Mouse (Mus musculus): ENCODE measurements around the gene Igsf3. TPM values are rescaled to one million over a fixed set of nuclear protein-coding genes. Genes with fewer than 3 reads are reported as not detected.
A peak's percentile ranks its signal among the peaks of the same experiment; 100 is the strongest.

Gene Igsf3
- polyA plus RNA-seq, 1 experiment from 2014 or later, result 98.6 TPM

GRCm38 (mm10) chr3:101349542-101350307 lies 27.2 kb upstream of the Igsf3 start:
- WGBS, result 38% methylated on average over 6 of the region's 6 CpGs
- H3K36me3 ChIP-seq (ENCODE audit: control insufficient read depth, insufficient read depth), result no peaks in the 10 kb centered on the region
- H3K9ac ChIP-seq (replicated peaks; ENCODE audit: low read depth, low read length), result no peak overlapping the region
- peak overlapping the region; percentile 64 for H3K27ac ChIP-seq (ENCODE audit: low read length)
- H3K9me3 ChIP-seq (ENCODE audit: control insufficient read depth, low read length), result no peaks in the 10 kb centered on the region; the same call in 1 of the 2 replicates
- peak overlapping the region; percentile 0; the same call in 1 of the 2 replicates for H3K4me2 ChIP-seq (ENCODE audit: low read length)
- H3K4me1 ChIP-seq (replicated peaks; ENCODE audit: control insufficient read depth, insufficient read depth, low read length), result peaks cover 25% of the 10 kb centered on the region
- peak; percentile 85 for ATAC-seq
- H3K4me3 ChIP-seq (replicated peaks; ENCODE audit: low read length), result no peak overlapping the region
- no peaks in the 10 kb centered on the region for H3K27me3 ChIP-seq (replicated peaks; ENCODE audit: control insufficient read depth, insufficient read depth, low read length)

- peak; percentile 26 for ATAC-seq
- 47% methylated on average over 4 of the region's 4 CpGs for WGBS
Observed at GRCm38 (mm10) chr3:101350406-101350805, 26.5 kb upstream of the Igsf3 start.

GRCm38 (mm10) chr3:101354490-101354889 lies 22.4 kb upstream of the Igsf3 start:
- Histone ChIP-seq H3K27ac (ENCODE audit: low read length) (no peak overlapping the region), H3K36me3 (ENCODE audit: control insufficient read depth, insufficient read depth) (no peaks in the 10 kb centered on the region), H3K4me1 (replicated peaks; ENCODE audit: control insufficient read depth, insufficient read depth, low read length) (peaks cover 26% of the 10 kb centered on the region), H3K27me3 (replicated peaks; ENCODE audit: control insufficient read depth, insufficient read depth, low read length) (no peaks in the 10 kb centered on the region), H3K9ac (replicated peaks; ENCODE audit: low read depth, low read length) (no peak overlapping the region), H3K4me3 (replicated peaks; ENCODE audit: low read length) (no peak overlapping the region), H3K4me2 (ENCODE audit: low read length) (no peak overlapping the region), H3K9me3 (ENCODE audit: control insufficient read depth, low read length) (no peaks in the 10 kb centered on the region; the same call in 1 of the 2 replicates)
- ATAC-seq, result no peak

More at GRCm38 (mm10) chr3:101350406-101350805, 26.5 kb upstream of the Igsf3 start:
- Histone ChIP-seq H3K9ac (replicated peaks; ENCODE audit: low read depth, low read length) (no peak overlapping the region), H3K4me1 (replicated peaks; ENCODE audit: control insufficient read depth, insufficient read depth, low read length) (peaks cover 18% of the 10 kb centered on the region), H3K36me3 (ENCODE audit: control insufficient read depth, insufficient read depth) (no peaks in the 10 kb centered on the region), H3K27ac (ENCODE audit: low read length) (0 out of 2 replicates have a peak overlapping the region, but pooled peaks have one; percentile 9), H3K4me3 (replicated peaks; ENCODE audit: low read length) (no peak overlapping the region), H3K9me3 (ENCODE audit: control insufficient read depth, low read length) (no peaks in the 10 kb centered on the region; the same call in 1 of the 2 replicates), H3K27me3 (replicated peaks; ENCODE audit: control insufficient read depth, insufficient read depth, low read length) (no peaks in the 10 kb centered on the region), H3K4me2 (ENCODE audit: low read length) (no peak overlapping the region)

GRCm38 (mm10) chr3:101355702-101356101 lies 21.2 kb upstream of the Igsf3 start:
- no peak overlapping the region for H3K4me3 ChIP-seq (replicated peaks; ENCODE audit: low read length)
- no peaks in the 10 kb centered on the region; the same call in 1 of the 2 replicates for H3K9me3 ChIP-seq (ENCODE audit: control insufficient read depth, low read length)
- no peak overlapping the region for H3K27ac ChIP-seq (ENCODE audit: low read length)
- H3K27me3 ChIP-seq (replicated peaks; ENCODE audit: control insufficient read depth, insufficient read depth, low read length), result no peaks in the 10 kb centered on the region
- H3K36me3 ChIP-seq (ENCODE audit: control insufficient read depth, insufficient read depth), result no peaks in the 10 kb centered on the region
- H3K4me1 ChIP-seq (replicated peaks; ENCODE audit: control insufficient read depth, insufficient read depth, low read length), result peaks cover 13% of the 10 kb centered on the region
- no peak for ATAC-seq
- H3K9ac ChIP-seq (replicated peaks; ENCODE audit: low read depth, low read length), result no peak overlapping the region
- 71% methylated on average over 5 of the region's 5 CpGs for WGBS
- H3K4me2 ChIP-seq (ENCODE audit: low read length), result no peak overlapping the region

- peak; percentile 67 for ATAC-seq
- no peaks in the 10 kb centered on the region for H3K27me3 ChIP-seq (replicated peaks; ENCODE audit: control insufficient read depth, insufficient read depth, low read length)
- peaks cover 12% of the 10 kb centered on the region for H3K4me1 ChIP-seq (replicated peaks; ENCODE audit: control insufficient read depth, insufficient read depth, low read length)
- no peak overlapping the region for H3K4me3 ChIP-seq (replicated peaks; ENCODE audit: low read length)
- H3K4me2 ChIP-seq (ENCODE audit: low read length), result no peak overlapping the region
- H3K36me3 ChIP-seq (ENCODE audit: control insufficient read depth, insufficient read depth), result no peaks in the 10 kb centered on the region
- H3K27ac ChIP-seq (ENCODE audit: low read length), result peak overlapping the region; percentile 35; the same call in 1 of the 2 replicates
- no peaks in the 10 kb centered on the region; the same call in 1 of the 2 replicates for H3K9me3 ChIP-seq (ENCODE audit: control insufficient read depth, low read length)
- WGBS, result 57% methylated on average over 8 of the region's 8 CpGs
- H3K9ac ChIP-seq (replicated peaks; ENCODE audit: low read depth, low read length), result no peak overlapping the region
Observed at GRCm38 (mm10) chr3:101356583-101357553, 20.0 kb upstream of the Igsf3 start.

- no peak overlapping the region for H3K9ac ChIP-seq (replicated peaks; ENCODE audit: low read depth, low read length)
Observed at GRCm38 (mm10) chr3:101360832-101361231, 16.1 kb upstream of the Igsf3 start.

GRCm38 (mm10) chr3:101362391-101362790 lies 14.5 kb upstream of the Igsf3 start:
- ATAC-seq, result no peak
- no peak overlapping the region for H3K4me3 ChIP-seq (replicated peaks; ENCODE audit: low read length)
- no peak overlapping the region for H3K9ac ChIP-seq (replicated peaks; ENCODE audit: low read depth, low read length)
- no peaks in the 10 kb centered on the region for H3K36me3 ChIP-seq (ENCODE audit: control insufficient read depth, insufficient read depth)
- H3K4me1 ChIP-seq (replicated peaks; ENCODE audit: control insufficient read depth, insufficient read depth, low read length), result peaks cover 24% of the 10 kb centered on the region
- no peak overlapping the region for H3K27ac ChIP-seq (ENCODE audit: low read length)
- H3K27me3 ChIP-seq (replicated peaks; ENCODE audit: control insufficient read depth, insufficient read depth, low read length), result no peaks in the 10 kb centered on the region
- no peak overlapping the region for H3K4me2 ChIP-seq (ENCODE audit: low read length)
- H3K9me3 ChIP-seq (ENCODE audit: control insufficient read depth, low read length), result no peaks in the 10 kb centered on the region
- WGBS, result 91% methylated on average over 4 of the region's 4 CpGs

More at GRCm38 (mm10) chr3:101360832-101361231, 16.1 kb upstream of the Igsf3 start:
- WGBS, result 84% methylated on average over 6 of the region's 6 CpGs
- no peak for ATAC-seq
- no peak overlapping the region for H3K4me3 ChIP-seq (replicated peaks; ENCODE audit: low read length)
- no peaks in the 10 kb centered on the region for H3K27me3 ChIP-seq (replicated peaks; ENCODE audit: control insufficient read depth, insufficient read depth, low read length)
- no peaks in the 10 kb centered on the region for H3K36me3 ChIP-seq (ENCODE audit: control insufficient read depth, insufficient read depth)
- H3K9me3 ChIP-seq (ENCODE audit: control insufficient read depth, low read length), result no peaks in the 10 kb centered on the region
- peaks cover 22% of the 10 kb centered on the region for H3K4me1 ChIP-seq (replicated peaks; ENCODE audit: control insufficient read depth, insufficient read depth, low read length)
- no peak overlapping the region for H3K27ac ChIP-seq (ENCODE audit: low read length)
- no peak overlapping the region for H3K4me2 ChIP-seq (ENCODE audit: low read length)

- Histone ChIP-seq H3K4me2 (ENCODE audit: low read length) (no peak overlapping the region), H3K27me3 (replicated peaks; ENCODE audit: control insufficient read depth, insufficient read depth, low read length) (no peaks in the 10 kb centered on the region), H3K9ac (replicated peaks; ENCODE audit: low read depth, low read length) (no peak overlapping the region), H3K4me1 (replicated peaks; ENCODE audit: control insufficient read depth, insufficient read depth, low read length) (peaks cover 26% of the 10 kb centered on the region), H3K9me3 (ENCODE audit: control insufficient read depth, low read length) (no peaks in the 10 kb centered on the region), H3K27ac (ENCODE audit: low read length) (no peak overlapping the region), H3K36me3 (ENCODE audit: control insufficient read depth, insufficient read depth) (no peaks in the 10 kb centered on the region), H3K4me3 (replicated peaks; ENCODE audit: low read length) (no peak overlapping the region)
- WGBS, result 89% methylated on average over 7 of the region's 7 CpGs
- ATAC-seq, result no peak
Observed at GRCm38 (mm10) chr3:101363574-101363973, 13.3 kb upstream of the Igsf3 start.

GRCm38 (mm10) chr3:101365081-101365612 lies 11.7 kb upstream of the Igsf3 start:
- H3K9me3 ChIP-seq (ENCODE audit: control insufficient read depth, low read length), result no peaks in the 10 kb centered on the region
- H3K27ac ChIP-seq (ENCODE audit: low read length), result no peak overlapping the region
- no peak for ATAC-seq

More at GRCm38 (mm10) chr3:101365081-101365612, 11.7 kb upstream of the Igsf3 start:
- Histone ChIP-seq H3K4me2 (ENCODE audit: low read length) (no peak overlapping the region), H3K27me3 (replicated peaks; ENCODE audit: control insufficient read depth, insufficient read depth, low read length) (no peaks in the 10 kb centered on the region), H3K4me3 (replicated peaks; ENCODE audit: low read length) (no peak overlapping the region), H3K4me1 (replicated peaks; ENCODE audit: control insufficient read depth, insufficient read depth, low read length) (peaks cover 38% of the 10 kb centered on the region), H3K9ac (replicated peaks; ENCODE audit: low read depth, low read length) (0 out of 2 replicates have a peak overlapping the region, but pooled peaks have one; percentile 13), H3K36me3 (ENCODE audit: control insufficient read depth, insufficient read depth) (no peaks in the 10 kb centered on the region)
- WGBS, result 42% methylated on average over 6 of the region's 6 CpGs

Measured in forebrain, embryonic 16.5 days (tissue).